Mouse (Mus musculus) bone marrow macrophage, adult 2 months (primary cell): ENCODE results near the gene Vps9d1. TPM values are rescaled to one million over a fixed set of nuclear protein-coding genes. Genes with fewer than 3 reads are reported as not detected.
A peak's percentile ranks its signal among the peaks of the same experiment; 100 is the strongest.
"Not testable (repeated sequence)": the region's sequence is repeated elsewhere in the genome, so short reads cannot be mapped to it uniquely, and the experiment has no call there.

Experiments
- H3K27ac ChIP-seq: 2 replicates; pipeline ENCODE4 v1.5.1; 2012; ENCODE audit warnings: low read depth, low read length; ENCODE audit not compliant: insufficient read depth
- H3K4me1 ChIP-seq: 2 replicates; pipeline ENCODE4 v1.6.1; 2012; ENCODE audit warnings: low read length; ENCODE audit not compliant: control insufficient read depth, insufficient read depth
- H3K4me3 ChIP-seq: 2 replicates; pipeline ENCODE4 v1.5.1; 2012; ENCODE audit warnings: mild to moderate bottlenecking, low read length, moderate library complexity; ENCODE audit not compliant: insufficient read depth
- CTCF ChIP-seq: IDR thresholded peaks from 2 replicates; pipeline ENCODE4 v1.5.1; 2012; ENCODE audit warnings: low read depth, mild to moderate bottlenecking, low read length, moderate library complexity
- POLR2A ChIP-seq: IDR thresholded peaks from 2 replicates; pipeline ENCODE4 v1.6.1; 2012; ENCODE audit warnings: mild to moderate bottlenecking, low read depth, low read length, borderline replicate concordance
- polyA plus RNA-seq: library from polyadenylated mRNA; stranded (reverse); fragments of >200 nt; gene quantifications from 2 replicates; pipeline ENCODE4 v1.2.4, GENCODE M21; 2012; ENCODE audit not compliant: missing spikeins, insufficient read depth, insufficient read length

Gene Vps9d1
- polyA plus RNA-seq, 1 experiment = 42.6 TPM

DNA sequence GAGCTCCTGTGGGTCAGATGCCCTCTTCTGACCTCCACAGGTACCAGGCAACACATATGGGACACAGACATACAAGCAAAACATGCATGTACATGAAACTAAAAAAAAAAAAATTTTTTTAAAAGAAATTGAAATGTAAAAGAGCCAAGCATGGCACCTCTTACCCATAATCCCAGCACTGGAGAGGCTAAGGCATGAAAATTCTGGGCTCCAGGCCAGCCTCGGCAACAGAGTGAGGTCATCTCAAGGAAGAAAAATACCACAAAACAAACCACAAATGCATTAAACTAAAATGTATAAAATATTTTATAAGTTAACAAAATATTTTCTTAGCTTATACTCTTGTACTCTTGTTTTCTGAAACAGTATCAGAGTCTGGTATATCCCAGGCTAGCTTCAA is 33.2 kb downstream of the Vps9d1 start:
- TF ChIP-seq POLR2A (no peak), CTCF (no peak)
- H3K4me3 ChIP-seq = no peak overlapping the region
- H3K4me1 ChIP-seq = peaks cover 6% of the 10 kb centered on the region
- H3K27ac ChIP-seq = peak overlapping the region; percentile 53

DNA sequence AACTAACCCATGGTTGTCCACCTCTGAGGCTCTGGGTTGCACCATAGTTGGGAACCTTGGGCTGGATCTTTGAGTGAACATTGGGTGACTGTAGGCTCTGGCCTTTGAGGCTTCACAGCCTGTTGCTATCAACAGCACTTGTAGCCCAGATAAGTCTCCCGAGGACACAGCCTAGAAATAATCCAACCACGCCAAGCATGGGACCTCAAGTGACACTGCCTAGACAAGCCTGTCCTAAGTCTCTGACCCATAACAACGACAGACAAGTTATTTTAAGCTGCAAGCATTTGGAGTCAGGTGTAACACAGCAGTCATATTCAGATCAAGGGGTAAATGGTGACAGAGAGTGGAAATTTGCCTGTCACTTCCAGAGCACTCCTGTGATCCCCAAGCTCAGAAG is 38.7 kb downstream of the Vps9d1 start:
- Histone ChIP-seq H3K4me3 (no peak overlapping the region), H3K27ac (no peak overlapping the region), H3K4me1 (peaks cover 10% of the 10 kb centered on the region)
- TF ChIP-seq CTCF = no peak

DNA sequence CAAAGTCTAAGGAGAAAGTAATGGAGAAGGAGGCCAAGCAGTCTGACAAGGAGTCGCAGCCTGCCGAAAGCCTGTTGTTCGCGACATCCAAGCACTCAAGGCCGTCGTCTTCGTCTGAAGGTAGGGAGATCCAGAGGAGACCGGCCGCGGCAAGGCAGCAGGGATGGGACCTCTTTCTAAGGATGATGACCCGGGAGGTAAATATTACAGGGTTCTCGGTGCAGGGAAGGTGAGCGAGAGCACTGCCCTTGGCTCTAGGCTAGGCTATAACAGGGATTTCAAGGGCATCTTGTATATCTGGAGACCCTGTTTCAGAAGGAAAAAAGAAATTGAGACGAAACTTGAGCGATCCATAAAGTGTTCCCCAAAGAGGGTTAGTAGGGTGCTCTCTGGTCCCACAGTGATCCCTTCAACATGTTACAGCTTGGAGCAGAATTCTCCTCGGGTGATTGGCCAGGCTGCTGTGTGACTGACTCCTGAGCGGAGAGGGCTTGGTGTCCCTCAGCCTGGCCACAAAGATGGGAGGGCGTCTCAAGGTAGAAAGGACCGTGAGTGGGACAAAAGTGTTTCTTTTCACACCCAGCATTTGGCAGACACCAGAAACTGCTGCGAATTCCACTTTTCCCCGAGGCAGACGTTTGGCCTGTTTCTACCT is 40.9 kb downstream of the Vps9d1 start:
- H3K4me3 ChIP-seq = peak overlapping the region; percentile 96
- no peak overlapping the region for H3K27ac ChIP-seq
- TF ChIP-seq CTCF = no peak
- TF ChIP-seq POLR2A = no peak
- peaks cover 9% of the 10 kb centered on the region for H3K4me1 ChIP-seq

DNA sequence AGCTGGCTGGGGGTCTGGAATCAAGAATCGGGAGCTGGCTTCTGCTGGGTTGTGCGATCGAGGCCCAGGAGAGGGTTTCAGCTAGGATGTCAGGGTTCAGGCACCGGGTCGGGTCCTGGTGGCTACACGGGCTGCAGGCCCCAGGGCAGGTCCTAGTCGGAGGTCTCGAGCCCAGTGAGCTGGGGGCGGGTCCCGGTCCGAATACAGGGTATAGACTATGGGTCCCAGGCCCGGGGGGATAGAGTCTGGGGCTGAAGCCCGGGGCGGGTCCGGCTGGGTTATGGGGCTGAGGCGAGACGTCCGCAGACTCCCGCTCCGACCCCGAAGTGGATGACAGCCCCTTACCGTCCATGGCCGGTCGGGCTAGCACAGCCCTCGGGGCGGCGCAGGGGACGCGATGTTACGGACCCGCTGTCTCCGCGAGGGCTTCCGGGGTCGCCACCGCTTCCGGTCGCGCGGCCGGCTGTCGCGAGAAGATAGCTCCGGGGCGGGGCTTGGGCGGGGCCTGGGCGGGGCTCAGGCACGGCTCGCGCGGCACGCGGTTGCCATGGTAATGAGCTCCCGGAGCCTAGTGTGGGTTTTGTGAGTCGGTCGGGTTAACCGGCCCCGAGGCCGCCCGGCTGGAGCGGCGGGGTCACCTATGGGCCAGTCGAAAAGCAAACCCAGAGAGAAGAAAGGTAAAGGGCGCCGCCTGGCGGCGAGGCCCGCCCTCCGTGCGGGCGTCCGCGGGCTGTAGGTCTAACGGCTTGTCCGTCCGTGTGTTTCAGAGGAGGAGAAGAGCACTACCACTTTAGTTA is 41.6 kb downstream of the Vps9d1 start, which contains the start of the genes Chmp1a and Spata33:
TSS of gene Chmp1a (minus strand) at position 443 of the 797 bp plus-strand sequence.
TSS of gene Spata33 (plus strand) at position 512 of the 797 bp plus-strand sequence.
- peak within 1 kb of the TSS; percentile 30 for H3K27ac ChIP-seq
- H3K4me1 ChIP-seq = peaks cover 9% of the 10 kb centered on the region
- TF ChIP-seq CTCF (peak; percentile 43; the same call in 1 of the 2 replicates), POLR2A (no peak)
- H3K4me3 ChIP-seq = peak within 1 kb of the TSS; percentile 96

DNA sequence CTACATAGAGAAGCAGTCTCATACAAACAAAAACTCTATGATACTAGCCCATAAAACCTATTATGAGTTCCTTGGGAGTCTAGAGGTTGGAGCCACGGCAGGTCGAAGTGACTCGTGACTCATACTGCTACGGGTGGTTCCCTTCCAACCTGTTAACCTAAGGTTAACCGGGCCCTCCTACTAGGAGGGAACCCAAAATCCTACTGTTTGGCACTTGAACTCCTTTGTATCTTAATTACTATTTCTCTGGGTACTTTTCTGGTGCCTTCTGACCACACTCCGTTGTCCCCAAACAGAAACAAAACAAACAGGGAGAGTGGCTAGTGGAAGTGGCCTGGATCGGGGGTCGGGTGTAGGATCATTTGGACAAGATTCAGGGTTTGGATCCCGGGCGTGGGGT is 42.3 kb downstream of the Vps9d1 start:
- no peak overlapping the region for H3K27ac ChIP-seq
- H3K4me3 ChIP-seq = peak overlapping the region; percentile 96
- H3K4me1 ChIP-seq = peaks cover 9% of the 10 kb centered on the region
- no peak for TF ChIP-seq CTCF
- no peak for TF ChIP-seq POLR2A

DNA sequence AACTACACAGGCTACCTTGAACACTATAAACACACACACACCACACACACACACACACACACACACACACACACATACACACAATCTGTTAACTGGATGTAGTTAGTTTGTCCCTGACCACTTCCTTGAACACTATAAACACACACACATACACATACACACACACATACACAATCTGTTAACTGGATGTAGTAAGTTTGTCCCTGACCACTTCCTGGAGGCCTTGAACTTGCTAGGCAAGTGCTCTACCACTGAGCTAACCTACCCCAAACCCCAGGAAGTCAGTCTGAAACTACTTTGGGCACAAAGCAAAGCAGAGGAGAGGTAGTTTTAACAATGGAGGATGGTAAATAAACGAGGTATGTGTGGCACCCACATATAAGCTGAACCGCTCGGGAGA is 50.6 kb downstream of the Vps9d1 start:
- TF ChIP-seq CTCF (no peak), POLR2A (no peak)
- Histone ChIP-seq H3K27ac (no peak overlapping the region), H3K4me1 (no peaks in the 10 kb centered on the region), H3K4me3 (no peak overlapping the region)

DNA sequence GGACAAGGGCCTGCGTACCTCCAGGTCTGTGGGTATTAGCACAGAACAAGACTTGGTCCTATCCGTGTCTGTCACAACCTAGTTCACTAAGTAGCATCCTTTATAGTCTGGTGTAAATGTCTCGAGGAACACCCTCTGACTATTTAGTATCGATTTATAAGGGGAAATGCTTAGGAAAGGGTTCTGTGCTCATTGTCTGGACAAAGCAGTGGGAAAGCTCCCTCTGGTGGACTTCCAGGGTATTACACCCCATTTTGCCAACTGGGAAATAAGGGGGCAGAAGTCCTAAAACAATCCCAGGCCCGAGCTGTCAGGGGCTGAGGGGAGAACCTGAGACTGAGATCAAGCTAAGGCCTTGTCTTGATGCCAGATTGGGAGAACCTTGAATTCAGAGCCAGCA is 51.9 kb downstream of the Vps9d1 start:
- H3K27ac ChIP-seq = no peak overlapping the region
- TF ChIP-seq POLR2A (no peak), CTCF (peak; percentile 55)
- no peaks in the 10 kb centered on the region for H3K4me1 ChIP-seq
- H3K4me3 ChIP-seq = no peak overlapping the region

DNA sequence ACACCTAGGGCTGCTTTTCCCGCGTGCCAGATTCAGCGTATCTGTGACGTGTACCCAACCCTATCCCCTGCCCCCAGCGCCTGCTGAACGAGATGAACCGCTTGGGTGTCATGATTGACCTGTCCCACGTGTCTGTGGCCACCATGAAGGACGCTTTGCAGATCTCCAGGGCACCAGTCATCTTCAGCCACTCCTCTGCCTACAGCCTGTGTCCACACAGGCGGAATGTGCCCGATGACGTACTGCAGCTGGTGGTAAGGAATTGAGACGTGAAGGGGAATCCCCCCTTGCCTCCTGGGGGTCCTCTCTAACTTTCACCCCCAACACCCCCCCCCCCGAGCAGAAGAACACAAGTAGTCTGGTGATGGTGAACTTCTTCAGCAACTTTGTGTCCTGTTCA is 54.3 kb downstream of the Vps9d1 start:
- Histone ChIP-seq H3K4me1 (no peaks in the 10 kb centered on the region), H3K27ac (no peak overlapping the region), H3K4me3 (no peak overlapping the region)
- TF ChIP-seq POLR2A (no peak), CTCF (no peak)

DNA sequence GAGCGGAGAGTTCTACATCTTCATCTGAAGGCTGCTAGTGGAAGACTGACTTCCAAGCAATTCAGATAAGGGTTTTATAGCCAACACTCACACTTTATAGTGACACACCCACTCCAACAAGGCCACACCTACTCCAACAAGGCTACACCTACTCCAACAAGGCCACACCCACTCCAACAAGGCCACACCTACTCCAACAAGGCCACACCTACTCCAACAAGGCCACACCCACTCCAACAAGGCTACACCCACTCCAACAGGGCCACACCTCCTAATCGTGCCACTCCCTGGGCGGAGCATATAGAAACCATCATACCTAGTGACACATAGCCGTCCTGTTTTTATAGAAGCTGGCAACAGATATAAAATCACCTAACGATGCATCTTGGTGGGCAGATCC is 57.1 kb downstream of the Vps9d1 start:
- H3K4me1 ChIP-seq, H3K4me3 ChIP-seq, H3K27ac ChIP-seq: not testable (repeated sequence)

DNA sequence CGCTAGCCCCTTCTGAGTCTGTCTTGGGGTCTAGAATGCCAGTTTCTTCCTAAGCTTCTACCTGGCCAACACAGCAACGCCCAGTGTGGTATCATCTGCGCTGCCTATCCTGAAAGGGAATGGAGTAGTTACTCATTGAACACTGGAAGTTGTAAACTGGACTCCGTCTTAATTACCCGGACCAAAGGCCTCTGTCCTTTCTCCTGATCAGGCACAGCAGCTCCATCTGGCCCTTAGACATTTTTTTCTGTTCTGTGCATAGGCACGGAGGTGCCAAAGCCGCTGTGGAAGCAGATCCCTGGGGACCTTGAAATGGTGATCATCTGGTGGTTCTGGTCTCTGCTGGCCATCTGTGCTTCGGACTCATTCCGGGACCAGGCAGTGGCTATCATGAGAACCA is 60.4 kb downstream of the Vps9d1 start:
- TF ChIP-seq POLR2A (no peak), CTCF (no peak)
- Histone ChIP-seq H3K4me3 (no peak overlapping the region), H3K4me1 (peaks cover 6% of the 10 kb centered on the region), H3K27ac (no peak overlapping the region)

Other genes with a start within 250 kb of the Vps9d1 start
- 76.2 and 79.2 TPM in 2 replicates for gene Ankrd11, start 212.1 kb downstream of the Vps9d1 start, polyA plus RNA-seq
- gene Spg7, start 191.4 kb downstream of the Vps9d1 start, polyA plus RNA-seq = 58.3 and 65.1 TPM in 2 replicates
- 1,467 and 1,640 TPM in 2 replicates for gene Rpl13, start 152.0 kb downstream of the Vps9d1 start, polyA plus RNA-seq
- not detected in 2 replicates for gene Cpne7, start 137.0 kb downstream of the Vps9d1 start, polyA plus RNA-seq
- gene Sult5a1, start 96.0 kb downstream of the Vps9d1 start, polyA plus RNA-seq = not detected in 2 replicates
- not detected in 2 replicates for gene Dpep1, start 68.1 kb downstream of the Vps9d1 start, polyA plus RNA-seq
- gene Chmp1a, start 41.6 kb downstream of the Vps9d1 start, polyA plus RNA-seq = 97.2 and 102 TPM in 2 replicates
- gene Spata33, start 41.5 kb downstream of the Vps9d1 start, polyA plus RNA-seq = 0.87 and 1.4 TPM in 2 replicates
- 35.5 and 36.1 TPM in 2 replicates for gene Cdk10, start 29.5 kb downstream of the Vps9d1 start, polyA plus RNA-seq
- gene Spata2l, start 18.1 kb downstream of the Vps9d1 start, polyA plus RNA-seq = 8.2 and 11.2 TPM in 2 replicates
- 16.2 and 17.1 TPM in 2 replicates for gene Zfp276, start 153 bp downstream of the Vps9d1 start, polyA plus RNA-seq
- gene Fanca, start 64.2 kb upstream of the Vps9d1 start, polyA plus RNA-seq = 13.6 and 16.5 TPM in 2 replicates
- not detected in 2 replicates for gene Spire2, start 78.4 kb upstream of the Vps9d1 start, polyA plus RNA-seq
- gene Tcf25, start 119.4 kb upstream of the Vps9d1 start, polyA plus RNA-seq = 218 and 244 TPM in 2 replicates
- gene Mc1r, start 152.8 kb upstream of the Vps9d1 start, polyA plus RNA-seq = not detected in 2 replicates
- gene Tubb3, start 157.1 kb upstream of the Vps9d1 start, polyA plus RNA-seq = not detected in 2 replicates
- gene Def8, start 169.2 kb upstream of the Vps9d1 start, polyA plus RNA-seq = 25.8 and 30.8 TPM in 2 replicates
- gene Afg3l1, start 223.6 kb upstream of the Vps9d1 start, polyA plus RNA-seq = 22.7 and 26.7 TPM in 2 replicates